Mouse (Mus musculus) liver, postnatal 0 days (tissue): ENCODE measurements at regions not wholly inside any gene's neighbourhood (a gene's known extent, or its start where the extent isn't known, plus 50 kb on each side); places are given as distances from the start of the nearest gene placed in this dataset.

Experiments
- CTCF ChIP-seq: sonication (generic); IDR thresholded peaks from 2 replicates; pipeline ENCODE4 v1.5.1; 2016; ENCODE audit warnings: antibody characterized with exemption, low read depth
- EP300 ChIP-seq: IDR thresholded peaks from 2 replicates; pipeline ENCODE4 v1.6.1; 2016; ENCODE audit warnings: antibody characterized with exemption, low read depth, mild to moderate bottlenecking

- TF ChIP-seq CTCF, result no peak
- TF ChIP-seq EP300, result no peak
Measured at GRCm38 (mm10) chr1:73495971-73496749, 480.5 kb upstream of the Tnp1 start.
